Mouse (Mus musculus): ENCODE measurements around the gene Bbs7. TPM values are rescaled to one million over a fixed set of nuclear protein-coding genes. Genes with fewer than 3 reads are reported as not detected.
A peak's percentile ranks its signal among the peaks of the same experiment; 100 is the strongest.
"Not testable (repeated sequence)": the region's sequence is repeated elsewhere in the genome, so short reads cannot be mapped to it uniquely, and the experiment has no call there.

Bbs7 gene
- polyA plus RNA-seq, 1 experiment from 2014 or later: 12.0 TPM

DNA sequence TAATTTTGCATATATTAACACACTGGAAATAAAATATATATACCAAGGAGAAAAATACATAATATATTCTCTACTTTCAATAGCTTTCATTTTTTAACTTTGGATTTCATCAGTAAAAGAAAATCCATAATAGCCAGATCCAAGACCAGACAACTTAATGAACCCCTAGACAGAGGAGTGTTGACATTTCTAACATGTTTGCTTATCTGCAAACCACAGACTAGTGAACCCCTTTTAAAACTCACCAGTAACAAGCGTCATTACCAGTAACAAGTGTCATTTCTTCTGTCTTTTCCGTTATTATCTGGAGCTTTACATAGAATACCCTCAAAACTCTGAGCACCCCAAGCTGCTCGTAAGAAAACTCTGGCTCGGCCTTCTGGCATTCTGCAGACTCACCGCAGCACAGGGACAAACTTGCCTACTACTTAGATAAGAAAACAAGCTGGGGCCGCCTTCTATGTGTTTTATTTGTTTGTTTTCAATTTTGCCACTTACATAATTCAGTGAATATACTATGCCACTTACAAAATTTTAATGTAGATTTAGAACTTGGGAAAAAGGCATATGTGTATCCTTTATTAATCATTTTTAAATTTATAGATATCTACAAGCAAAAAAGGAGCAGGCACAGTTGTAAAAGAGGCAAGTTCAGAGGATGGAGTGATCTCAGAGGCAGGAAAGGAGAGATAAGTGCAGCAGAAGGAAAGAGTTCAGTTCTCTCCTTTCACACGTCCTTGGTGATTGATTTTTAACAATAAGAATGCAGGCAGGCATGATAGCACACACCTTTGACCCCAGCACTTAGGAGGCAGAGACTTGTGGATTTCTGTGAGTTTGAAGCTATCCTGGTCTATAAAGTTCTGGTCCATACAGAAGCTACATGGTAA, 7.1 kb downstream of the Bbs7 start:
- H3K4me3 ChIP-seq: no peak overlapping the region
- no peaks in the 10 kb centered on the region for H3K4me1 ChIP-seq (replicated peaks)
- H3K9me3 ChIP-seq (replicated peaks): no peaks in the 10 kb centered on the region
- no peaks in the 10 kb centered on the region for H3K36me3 ChIP-seq
- WGBS: 35% methylated on average over 7 of the region's 7 CpGs
- no peak overlapping the region for H3K4me2 ChIP-seq
- ATAC-seq (ENCODE audit: insufficient number of reproducible peaks, low FRiP score): peak; percentile 72; the same call in 1 of the 2 replicates
- no peak overlapping the region for H3K27ac ChIP-seq (ENCODE audit: poor library complexity, severe bottlenecking)
- no peaks in the 10 kb centered on the region for H3K27me3 ChIP-seq (replicated peaks)
- H3K9ac ChIP-seq: no peak overlapping the region

DNA sequence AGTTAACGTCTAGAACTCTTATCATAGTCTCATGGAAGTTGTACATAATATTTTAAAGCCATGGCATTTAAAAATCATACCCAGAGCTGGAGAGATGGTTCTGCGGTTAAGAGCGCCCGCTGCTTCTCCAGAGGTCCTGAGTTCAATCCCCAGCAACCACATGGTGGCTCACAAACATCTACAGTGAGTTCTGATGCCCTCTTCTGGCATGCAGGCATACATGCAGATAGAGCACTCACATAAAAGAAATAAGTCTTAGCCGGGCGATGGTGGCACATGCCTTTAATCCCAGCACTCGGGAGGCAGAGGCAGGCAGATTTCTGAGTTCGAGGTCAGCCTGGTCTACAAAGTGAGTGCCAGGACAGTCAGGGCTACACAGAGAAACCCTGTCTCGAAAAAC, 13.5 kb downstream of the Bbs7 start:
- 81% methylated on average over 9 of the region's 9 CpGs for WGBS
- not testable (repeated sequence) for H3K9me3 ChIP-seq (replicated peaks); H3K9ac ChIP-seq; H3K4me1 ChIP-seq (replicated peaks); H3K4me3 ChIP-seq; H3K27ac ChIP-seq (ENCODE audit: poor library complexity, severe bottlenecking); H3K4me2 ChIP-seq; ATAC-seq (ENCODE audit: insufficient number of reproducible peaks, low FRiP score); H3K27me3 ChIP-seq (replicated peaks); H3K36me3 ChIP-seq

DNA sequence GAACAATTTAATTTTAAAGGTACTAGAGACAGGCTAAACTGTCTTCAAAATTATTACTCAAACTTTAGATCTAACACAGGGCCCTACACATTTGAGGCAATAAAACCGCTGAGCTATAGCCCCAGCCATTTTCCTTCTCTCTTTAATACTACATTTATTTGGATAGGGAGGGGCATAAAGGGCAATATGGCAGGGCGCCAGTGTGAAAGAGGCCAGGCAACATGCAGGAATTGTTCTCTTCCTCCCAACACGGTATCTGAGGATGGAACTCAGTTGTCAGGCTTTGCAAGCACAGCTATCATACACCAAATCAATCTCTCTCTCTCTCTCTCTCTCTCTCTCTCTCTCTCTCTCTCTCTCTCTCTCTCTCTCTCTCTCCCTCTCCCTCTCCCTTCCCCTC, 14.5 kb downstream of the Bbs7 start:
- no peaks in the 10 kb centered on the region for H3K4me1 ChIP-seq (replicated peaks)
- H3K9ac ChIP-seq: no peak overlapping the region
- no peak overlapping the region for H3K4me3 ChIP-seq
- 74% methylated on average over 3 of the region's 3 CpGs for WGBS
- ATAC-seq (ENCODE audit: insufficient number of reproducible peaks, low FRiP score): no peak
- 0 out of 2 replicates have a peak, but pooled peaks cover 2% of the 10 kb centered on the region for H3K36me3 ChIP-seq
- H3K27me3 ChIP-seq (replicated peaks): no peaks in the 10 kb centered on the region
- no peak overlapping the region for H3K27ac ChIP-seq (ENCODE audit: poor library complexity, severe bottlenecking)
- no peaks in the 10 kb centered on the region for H3K9me3 ChIP-seq (replicated peaks)
- H3K4me2 ChIP-seq: no peak overlapping the region

DNA sequence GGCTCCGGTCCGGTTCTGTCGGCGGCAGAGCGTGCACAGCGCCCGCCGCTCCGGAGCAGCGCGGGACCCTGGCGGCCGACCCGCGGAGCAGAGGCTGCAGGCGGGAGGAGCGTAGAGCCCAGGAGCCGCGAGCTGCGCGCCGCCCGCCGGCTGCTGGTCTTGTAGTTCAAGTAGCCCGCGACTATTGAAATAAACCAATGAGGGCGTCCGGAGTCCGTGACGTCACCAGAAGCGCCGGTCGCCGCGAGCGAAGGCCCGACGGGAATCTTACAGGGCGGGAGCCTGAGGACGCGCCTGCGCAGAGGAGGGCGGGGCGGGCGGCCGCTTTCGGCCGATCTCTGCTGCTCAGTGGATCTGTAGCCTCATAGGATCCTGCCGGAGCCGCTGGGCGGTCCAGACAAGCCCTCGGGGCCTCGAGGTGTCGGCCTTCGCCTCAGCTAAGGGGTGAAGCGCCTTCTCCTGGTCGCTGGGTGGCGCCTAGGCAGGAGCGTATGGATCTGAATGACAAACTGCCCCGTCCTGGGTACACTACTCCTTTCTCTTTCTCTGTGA, 41.4 kb downstream of the Bbs7 start, which contains the start of gene Ccna2:
Gene Ccna2 (minus strand): TSS at position 324 of the 552 bp plus-strand sequence.
- Histone ChIP-seq H3K27me3 (replicated peaks) (no peaks in the 10 kb centered on the region), H3K4me3 (peak within 1 kb of the TSS; percentile 98), H3K9ac (peak within 1 kb of the TSS; percentile 95), H3K27ac (ENCODE audit: poor library complexity, severe bottlenecking) (peak within 1 kb of the TSS; percentile 86), H3K36me3 (peaks cover 24% of the 10 kb centered on the region), H3K9me3 (replicated peaks) (no peaks in the 10 kb centered on the region), H3K4me1 (replicated peaks) (peaks cover 20% of the 10 kb centered on the region), H3K4me2 (peak within 1 kb of the TSS; percentile 95)
- WGBS: under 1% methylated on average over 57 of the region's 60 CpGs
- peak; percentile 100 for ATAC-seq (ENCODE audit: insufficient number of reproducible peaks, low FRiP score)

DNA sequence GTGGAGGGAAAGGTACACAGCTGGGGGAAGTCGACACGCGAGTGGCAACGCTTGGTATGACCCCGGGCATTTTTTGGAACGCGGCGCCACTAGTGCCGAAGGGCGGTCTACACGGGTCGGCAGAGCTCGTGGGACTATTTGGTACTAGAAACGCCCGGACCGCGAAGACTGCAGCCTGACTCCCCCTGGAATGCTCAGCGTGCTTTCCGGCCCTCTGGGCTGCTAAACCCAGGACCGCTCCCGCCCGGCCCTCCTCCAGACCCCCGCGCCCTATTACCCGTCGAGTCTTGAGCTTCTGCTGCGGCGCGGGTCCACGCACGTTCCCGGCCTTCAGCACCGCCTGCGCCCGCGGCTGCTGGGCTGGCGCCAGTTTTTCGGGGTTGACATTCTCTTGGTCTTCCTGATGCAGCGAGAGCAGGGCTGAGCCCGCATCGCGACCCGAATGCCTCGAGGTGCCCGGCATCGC, 41.9 kb downstream of the Bbs7 start:
- peak; percentile 20; the same call in 1 of the 2 replicates for ATAC-seq (ENCODE audit: insufficient number of reproducible peaks, low FRiP score)
- Histone ChIP-seq H3K4me2 (peak overlapping the region; percentile 95), H3K9ac (peak overlapping the region; percentile 95), H3K4me3 (peak overlapping the region; percentile 98), H3K4me1 (replicated peaks) (peaks cover 20% of the 10 kb centered on the region), H3K36me3 (peaks cover 29% of the 10 kb centered on the region), H3K27ac (ENCODE audit: poor library complexity, severe bottlenecking) (peak overlapping the region; percentile 86), H3K9me3 (replicated peaks) (no peaks in the 10 kb centered on the region), H3K27me3 (replicated peaks) (no peaks in the 10 kb centered on the region)
- WGBS: under 1% methylated on average over 44 of the region's 46 CpGs

DNA sequence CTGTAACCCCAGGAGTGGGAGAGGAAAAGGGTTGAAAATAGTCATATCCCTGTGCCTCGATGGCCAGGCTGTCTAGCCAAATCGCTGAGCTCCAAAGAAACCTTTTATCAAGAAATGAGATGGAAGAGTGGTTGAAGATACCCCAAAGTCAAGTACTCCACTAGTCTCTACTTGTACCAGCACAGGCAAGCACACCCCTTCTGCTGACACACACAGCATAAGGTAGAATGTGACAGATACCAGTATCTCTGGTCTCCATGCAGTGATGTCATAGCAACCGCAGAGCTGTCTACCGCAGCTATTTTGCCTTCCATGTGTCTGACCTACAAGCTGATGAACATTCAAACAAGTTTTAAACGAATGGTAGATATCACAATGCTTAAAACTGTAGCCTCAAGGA, 43.4 kb downstream of the Bbs7 start:
- H3K9me3 ChIP-seq (replicated peaks): no peaks in the 10 kb centered on the region
- no peaks in the 10 kb centered on the region for H3K27me3 ChIP-seq (replicated peaks)
- peak overlapping the region; percentile 98 for H3K4me3 ChIP-seq
- H3K27ac ChIP-seq (ENCODE audit: poor library complexity, severe bottlenecking): no peak overlapping the region
- peaks cover 20% of the 10 kb centered on the region for H3K4me1 ChIP-seq (replicated peaks)
- peak overlapping the region; percentile 57 for H3K9ac ChIP-seq
- 62% methylated on average over 5 of the region's 5 CpGs for WGBS
- peak overlapping the region; percentile 95 for H3K4me2 ChIP-seq
- peaks cover 41% of the 10 kb centered on the region for H3K36me3 ChIP-seq
- ATAC-seq (ENCODE audit: insufficient number of reproducible peaks, low FRiP score): no peak

DNA sequence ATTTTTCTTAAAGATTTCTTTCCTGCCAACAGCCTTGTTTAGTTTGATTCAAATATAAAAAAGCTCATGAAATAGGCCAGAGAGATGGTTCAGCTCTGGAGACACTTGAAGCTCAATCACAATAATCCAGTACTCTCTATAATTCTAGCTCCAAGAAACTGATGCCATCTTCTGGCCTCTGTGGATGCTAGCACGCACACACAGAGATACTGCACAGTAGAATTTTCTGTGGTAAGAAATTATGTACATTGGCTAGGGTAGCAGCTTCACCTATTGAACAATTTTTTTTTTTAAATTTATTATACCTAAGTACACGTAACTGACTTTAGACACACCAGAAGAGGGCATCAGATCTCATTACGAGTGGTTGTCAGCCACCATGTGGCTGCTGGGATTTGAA, 49.6 kb downstream of the Bbs7 start:
- Histone ChIP-seq H3K9ac (no peak overlapping the region), H3K36me3 (peaks cover 79% of the 10 kb centered on the region), H3K4me2 (no peak overlapping the region), H3K4me3 (no peak overlapping the region), H3K4me1 (replicated peaks) (no peaks in the 10 kb centered on the region), H3K27ac (ENCODE audit: poor library complexity, severe bottlenecking) (no peak overlapping the region), H3K9me3 (replicated peaks) (no peaks in the 10 kb centered on the region), H3K27me3 (replicated peaks) (no peaks in the 10 kb centered on the region)
- ATAC-seq (ENCODE audit: insufficient number of reproducible peaks, low FRiP score): no peak
- 97% methylated on average over 3 of the region's 3 CpGs for WGBS

DNA sequence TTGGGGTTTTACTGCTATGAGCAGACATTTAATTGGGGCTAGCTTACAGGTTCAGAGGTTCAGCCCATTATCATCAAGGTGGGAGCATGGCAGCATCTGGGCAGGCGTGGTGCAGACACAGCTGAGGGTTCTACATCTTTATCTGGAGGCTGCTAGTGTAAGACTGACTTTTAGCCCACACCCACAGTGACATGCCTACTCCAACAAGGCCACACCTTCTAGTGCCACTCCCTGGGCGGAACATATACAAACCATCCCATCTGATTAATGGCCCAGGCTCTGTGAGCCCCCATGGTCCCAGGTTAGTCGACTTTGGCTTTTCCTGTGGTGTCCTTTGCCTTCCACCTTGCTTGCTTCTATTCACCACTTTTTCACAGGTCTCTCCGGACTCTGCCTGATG, 53.7 kb downstream of the Bbs7 start:
- WGBS: 76% methylated on average over 4 of the region's 4 CpGs
- no peaks in the 10 kb centered on the region for H3K27me3 ChIP-seq (replicated peaks)
- no peak overlapping the region for H3K4me3 ChIP-seq
- H3K27ac ChIP-seq (ENCODE audit: poor library complexity, severe bottlenecking): no peak overlapping the region
- H3K9me3 ChIP-seq (replicated peaks): no peaks in the 10 kb centered on the region
- no peak overlapping the region for H3K9ac ChIP-seq
- peaks cover 79% of the 10 kb centered on the region for H3K36me3 ChIP-seq
- H3K4me2 ChIP-seq: no peak overlapping the region
- no peak for ATAC-seq (ENCODE audit: insufficient number of reproducible peaks, low FRiP score)
- H3K4me1 ChIP-seq (replicated peaks): no peaks in the 10 kb centered on the region

DNA sequence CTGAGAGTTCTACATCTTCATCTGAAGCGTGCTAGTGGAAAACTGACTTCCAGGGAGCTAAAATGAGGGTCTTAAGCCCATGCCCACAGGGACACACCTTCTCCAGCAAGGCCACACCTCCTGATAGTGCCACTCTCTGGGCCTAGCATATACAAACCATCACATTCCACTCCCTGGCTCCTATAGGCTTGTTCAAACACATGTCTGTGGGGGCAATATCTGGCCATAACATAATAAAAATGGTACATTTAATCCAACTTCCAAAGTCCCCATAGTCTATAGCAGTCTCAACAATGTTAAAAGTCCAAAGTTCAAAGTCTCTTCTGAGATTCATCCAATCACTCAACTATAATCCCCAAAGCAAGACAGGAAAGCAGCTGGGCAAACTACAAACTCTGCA, 55.7 kb downstream of the Bbs7 start:
- no peaks in the 10 kb centered on the region for H3K27me3 ChIP-seq (replicated peaks)
- no peak overlapping the region for H3K9ac ChIP-seq
- H3K36me3 ChIP-seq: peaks cover 70% of the 10 kb centered on the region
- 100% methylated on average over 1 of the region's 1 CpGs for WGBS
- no peak overlapping the region for H3K4me3 ChIP-seq
- H3K4me1 ChIP-seq (replicated peaks): 0 out of 2 replicates have a peak, but pooled peaks cover 3% of the 10 kb centered on the region
- H3K9me3 ChIP-seq (replicated peaks): no peaks in the 10 kb centered on the region
- no peak for ATAC-seq (ENCODE audit: insufficient number of reproducible peaks, low FRiP score)
- no peak overlapping the region for H3K27ac ChIP-seq (ENCODE audit: poor library complexity, severe bottlenecking)
- no peak overlapping the region for H3K4me2 ChIP-seq

DNA sequence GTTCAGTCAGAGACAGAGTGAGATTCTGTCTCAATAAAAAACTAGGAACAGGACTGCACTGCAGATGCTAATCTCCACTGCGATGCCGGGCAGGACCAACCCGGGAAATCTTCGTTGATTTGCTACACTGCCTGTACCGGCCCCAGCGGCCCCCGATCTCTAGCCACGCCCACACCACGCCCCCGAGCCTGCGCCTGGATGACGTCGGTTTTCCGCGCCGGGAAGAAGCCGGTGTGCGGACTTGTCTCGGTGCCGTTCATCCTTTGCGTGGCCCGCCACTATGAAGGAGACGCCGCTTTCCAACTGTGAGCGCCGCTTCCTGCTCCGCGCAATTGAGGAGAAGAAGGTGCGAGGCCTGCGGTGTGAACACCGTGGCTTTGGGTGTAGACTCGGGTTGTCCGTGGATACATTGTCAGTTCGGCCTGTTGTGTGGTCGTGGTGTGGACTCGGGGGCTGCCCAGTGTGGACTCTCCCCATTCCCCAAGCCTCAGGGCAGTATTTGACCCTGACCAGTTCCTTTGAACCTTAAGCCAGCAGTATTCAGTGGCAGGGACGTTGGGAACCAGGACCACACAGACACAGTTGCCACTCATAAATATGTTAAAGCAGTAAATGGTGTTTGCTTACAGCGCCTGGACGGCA, 60.8 kb downstream of the Bbs7 start, which contains the start of gene Exosc9:
Gene Exosc9 (plus strand): TSS at position 201 of the 642 bp plus-strand sequence.
- peak; percentile 93 for ATAC-seq (ENCODE audit: insufficient number of reproducible peaks, low FRiP score)
- Histone ChIP-seq H3K4me3 (peak within 1 kb of the TSS; percentile 98), H3K4me1 (replicated peaks) (0 out of 2 replicates have a peak, but pooled peaks cover 7% of the 10 kb centered on the region), H3K27ac (ENCODE audit: poor library complexity, severe bottlenecking) (peak within 1 kb of the TSS; percentile 55), H3K4me2 (peak within 1 kb of the TSS; percentile 88), H3K36me3 (peaks cover 32% of the 10 kb centered on the region), H3K27me3 (replicated peaks) (no peaks in the 10 kb centered on the region), H3K9me3 (replicated peaks) (no peaks in the 10 kb centered on the region), H3K9ac (peak within 1 kb of the TSS; percentile 88)
- under 1% methylated on average over 39 of the region's 39 CpGs for WGBS

All from heart, embryonic 12.5 days (tissue).